Mouse (Mus musculus): ENCODE data around the gene Nup93.

- TF ChIP-seq POLR2A (IDR thresholded peaks at IDR 0.05; ENCODE audit: control insufficient read depth, extremely low read depth, insufficient read depth, low read length, poor library complexity) (no peak), CTCF (IDR thresholded peaks at IDR 0.05; ENCODE audit: borderline replicate concordance, control insufficient read depth, extremely low read depth, insufficient read depth, low read length, poor library complexity) (no peak)
Observed at GRCm38 (mm10) chr8:94270309-94270708, 55.9 kb downstream of the Nup93 start.

All from thymus, adult 2 months (tissue).